Mouse (Mus musculus) right cerebral cortex, postnatal 4 days (tissue): ENCODE measurements at regions not wholly inside any gene's neighbourhood (a gene's known extent, or its start where the extent isn't known, plus 50 kb on each side); places are given as distances from the start of the nearest gene placed in this dataset.

Experiments used
- DNase-seq: peaks from one replicate; pipeline ENCODE4 v3.0.0-alpha.2; 2022

DNA sequence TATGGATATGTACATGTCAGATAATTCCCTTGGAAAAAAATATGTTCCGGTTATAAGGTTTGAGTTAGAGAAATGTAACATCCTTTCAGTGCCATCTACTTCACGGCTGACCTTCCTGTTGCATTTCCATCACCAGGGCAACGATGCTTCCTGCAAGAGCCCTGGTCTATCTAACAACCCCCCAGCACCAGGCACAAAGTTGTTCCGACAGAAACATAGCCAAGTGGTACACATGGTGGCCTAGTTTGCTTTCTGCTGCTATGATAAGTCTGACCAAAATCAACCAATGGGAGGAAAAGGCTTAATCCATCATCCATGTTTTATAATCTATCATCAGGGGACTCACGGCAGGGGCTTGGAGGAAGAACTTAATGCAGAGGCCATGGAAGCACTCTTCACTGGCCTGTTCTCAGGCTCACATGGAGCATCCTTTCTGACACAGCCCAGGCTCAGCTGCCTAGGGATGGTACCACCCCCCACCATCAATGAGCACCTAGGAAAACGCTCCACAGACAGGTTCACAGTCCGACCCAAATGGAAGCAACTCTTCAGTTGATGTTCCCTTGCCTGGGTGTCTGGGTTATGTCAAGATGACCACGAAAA is 372.2 kb downstream of the Cbln4 start:
- DNase-seq: no peak

DNA sequence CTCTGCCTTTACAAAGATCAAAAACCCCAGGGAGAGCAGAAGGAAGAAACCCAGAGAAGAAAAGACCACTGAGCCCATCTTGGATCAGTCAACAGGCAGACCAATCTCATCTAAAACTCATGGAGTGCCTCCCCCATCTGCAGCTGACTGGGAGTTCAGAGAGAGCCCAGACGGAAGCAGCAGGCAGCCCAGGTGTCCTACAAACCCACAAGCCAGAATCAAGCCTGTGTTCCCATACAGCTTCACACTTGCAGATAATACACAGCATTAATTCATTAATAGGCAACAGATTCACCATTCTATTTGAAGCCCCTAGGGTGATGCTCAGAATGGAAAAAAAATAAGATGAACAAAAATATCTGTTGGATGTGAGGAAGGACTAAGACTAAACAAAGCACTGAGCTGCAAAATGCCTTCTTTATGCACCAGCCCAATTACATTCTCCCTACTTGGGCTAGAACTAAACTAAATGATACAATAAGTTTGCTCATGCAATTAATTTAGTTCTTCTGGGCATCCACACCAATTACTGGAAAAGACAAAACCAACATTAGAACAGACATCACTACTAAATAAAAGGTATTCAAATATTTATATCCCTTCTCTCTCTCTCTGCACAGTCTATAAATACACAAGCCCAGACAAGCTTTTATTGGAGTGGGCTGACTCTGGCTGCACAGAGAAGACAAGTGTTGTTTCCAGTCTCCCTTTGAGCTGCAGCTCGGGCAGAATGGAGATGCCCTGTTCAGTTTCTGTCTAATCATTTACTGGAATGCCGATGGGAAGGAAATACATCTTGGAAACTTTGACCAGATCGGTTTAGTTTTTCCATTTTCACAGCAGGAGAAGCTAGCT is 374.2 kb downstream of the Cbln4 start:
- no peak for DNase-seq

DNA sequence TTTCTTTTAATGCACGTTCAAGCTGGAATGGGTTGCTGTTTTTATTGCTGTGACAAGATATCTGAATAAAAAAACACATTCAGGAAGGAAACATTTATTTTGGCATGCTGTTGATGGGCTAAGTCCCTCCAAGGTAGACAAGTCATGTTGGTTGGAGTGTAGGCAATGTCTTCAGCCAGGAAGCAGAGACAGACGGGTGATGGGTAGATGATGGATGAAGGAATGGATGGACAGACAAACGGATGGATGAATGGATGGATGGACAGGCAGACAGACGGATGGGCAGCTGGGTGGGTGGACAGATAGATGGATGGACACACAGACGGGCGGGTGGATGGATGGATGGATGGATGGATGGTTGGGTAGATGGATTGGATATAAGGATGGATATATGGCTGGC is 380.7 kb downstream of the Cbln4 start:
- DNase-seq: no peak

DNA sequence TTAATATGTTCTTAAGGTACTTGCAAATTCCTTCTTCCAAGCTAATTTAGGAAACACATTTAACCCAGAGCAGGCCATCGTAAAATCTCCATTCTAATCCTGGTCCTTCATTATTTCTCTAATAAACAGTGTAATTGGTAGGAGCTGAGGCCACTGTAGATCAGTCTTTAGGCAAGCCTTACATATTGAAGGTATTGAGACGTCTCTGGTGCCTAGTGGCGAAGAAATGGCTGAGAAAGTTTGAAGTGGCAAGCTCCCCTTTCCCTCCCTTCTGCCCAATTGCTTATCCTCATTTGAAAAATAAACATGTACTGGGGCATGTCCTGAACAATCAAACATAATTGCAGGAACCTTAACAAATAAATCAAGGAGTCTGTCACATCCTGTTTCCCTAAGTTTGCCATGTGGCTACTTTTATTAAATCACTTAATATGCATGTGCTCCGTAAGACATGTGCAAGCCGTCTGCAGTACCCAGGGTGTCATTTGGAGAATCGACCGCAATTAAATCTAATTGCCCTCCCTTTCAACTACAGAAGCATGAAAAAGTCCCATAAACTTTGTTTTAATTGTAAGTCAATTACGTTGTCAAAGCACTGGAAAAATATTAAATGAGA is 381.3 kb downstream of the Cbln4 start:
- no peak for DNase-seq

DNA sequence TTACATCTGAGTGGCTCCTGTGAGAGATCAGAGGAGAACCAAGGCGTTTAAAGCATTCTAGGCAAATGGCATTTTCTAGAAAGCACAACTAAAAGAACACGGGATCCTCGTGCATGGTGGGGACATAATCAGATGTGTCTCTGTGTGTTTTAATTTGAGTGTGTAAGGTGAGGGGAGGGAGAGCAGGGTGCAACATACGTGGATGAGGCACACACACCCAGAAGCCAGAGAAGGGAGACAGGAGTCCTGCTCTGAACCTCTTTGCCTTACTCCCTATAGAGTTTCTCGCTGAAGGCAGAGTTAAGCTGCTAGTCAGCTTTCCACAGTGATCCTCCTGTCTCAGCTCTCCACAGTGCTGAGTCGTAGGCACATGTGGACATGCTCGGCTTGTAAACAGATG is 386.1 kb downstream of the Cbln4 start:
- no peak for DNase-seq

DNA sequence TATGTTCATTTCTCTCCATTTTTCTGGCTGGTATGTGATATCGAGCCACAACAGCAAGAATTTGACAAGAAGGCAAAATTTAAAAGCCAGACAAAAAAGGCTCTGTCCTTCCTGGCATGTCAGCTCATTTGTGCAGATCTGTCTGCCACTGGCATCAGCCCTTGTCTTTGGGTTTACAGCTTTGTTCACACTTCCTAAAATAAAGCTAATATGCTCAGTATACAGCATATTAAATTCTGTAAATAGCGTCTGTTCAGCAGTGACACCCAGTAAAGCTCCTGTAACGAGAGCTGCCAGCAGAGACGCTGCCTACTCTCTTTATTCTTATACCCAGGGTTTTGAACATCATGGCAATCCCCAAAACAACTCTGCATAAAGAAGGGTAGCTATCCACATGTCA is 401.5 kb downstream of the Cbln4 start:
- no peak for DNase-seq

DNA sequence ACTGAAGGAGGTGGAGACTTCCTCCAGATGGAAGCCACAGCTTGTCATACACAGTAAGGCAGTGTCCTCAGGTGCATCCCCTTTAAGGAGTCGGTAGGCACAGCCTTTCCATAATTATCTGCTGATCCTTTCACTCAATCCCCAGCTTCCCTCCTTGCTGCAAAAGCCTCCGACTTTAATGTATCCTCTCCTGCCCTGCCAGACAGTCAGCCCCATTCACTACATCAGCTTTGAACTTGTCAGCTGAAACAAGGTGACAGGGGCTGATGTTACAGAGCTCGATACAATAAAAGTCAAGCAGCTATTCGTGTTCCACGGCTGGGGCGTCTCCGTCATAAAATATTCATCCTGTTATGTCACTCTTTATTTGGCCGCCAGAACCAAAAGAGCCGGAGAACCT is 402.8 kb downstream of the Cbln4 start:
- no peak for DNase-seq

DNA sequence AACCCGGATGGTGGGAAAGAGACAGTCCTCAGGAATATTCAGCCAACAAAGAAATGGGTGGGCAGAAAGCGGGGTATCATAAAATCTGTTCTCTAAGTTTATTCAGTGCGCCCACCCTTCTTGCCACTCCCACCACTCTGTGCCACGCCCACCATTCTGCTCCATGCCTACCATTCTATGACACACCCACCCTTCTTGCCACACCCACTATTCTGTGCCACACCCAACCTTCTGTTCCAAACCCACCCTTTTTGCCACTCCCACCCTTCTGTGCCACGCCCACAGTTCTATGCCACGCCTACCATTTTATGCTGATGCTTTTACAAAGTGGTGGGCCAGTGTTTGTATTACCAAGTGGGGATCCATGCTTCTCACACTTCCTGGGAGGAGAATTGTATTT is 404.3 kb downstream of the Cbln4 start:
- DNase-seq: no peak

DNA sequence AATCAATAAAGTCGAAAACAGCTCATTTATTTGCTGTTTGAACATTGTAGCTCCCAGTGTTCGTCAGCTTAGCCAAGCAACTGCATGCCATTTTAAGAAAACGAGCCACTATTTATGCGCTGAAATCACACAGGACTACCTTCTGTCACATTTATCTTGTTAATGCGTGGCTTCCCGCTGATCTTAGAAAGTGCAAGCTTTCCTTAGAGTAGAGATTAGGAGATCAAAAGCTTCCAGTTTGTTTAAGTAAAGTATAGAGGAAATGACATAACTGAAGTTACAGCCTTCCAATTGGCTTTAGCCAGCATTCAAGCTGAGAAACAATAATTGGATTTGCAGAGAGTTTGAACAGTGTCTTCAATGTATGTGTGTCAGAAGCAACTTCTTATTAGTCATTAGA is 406.4 kb downstream of the Cbln4 start:
- no peak for DNase-seq

DNA sequence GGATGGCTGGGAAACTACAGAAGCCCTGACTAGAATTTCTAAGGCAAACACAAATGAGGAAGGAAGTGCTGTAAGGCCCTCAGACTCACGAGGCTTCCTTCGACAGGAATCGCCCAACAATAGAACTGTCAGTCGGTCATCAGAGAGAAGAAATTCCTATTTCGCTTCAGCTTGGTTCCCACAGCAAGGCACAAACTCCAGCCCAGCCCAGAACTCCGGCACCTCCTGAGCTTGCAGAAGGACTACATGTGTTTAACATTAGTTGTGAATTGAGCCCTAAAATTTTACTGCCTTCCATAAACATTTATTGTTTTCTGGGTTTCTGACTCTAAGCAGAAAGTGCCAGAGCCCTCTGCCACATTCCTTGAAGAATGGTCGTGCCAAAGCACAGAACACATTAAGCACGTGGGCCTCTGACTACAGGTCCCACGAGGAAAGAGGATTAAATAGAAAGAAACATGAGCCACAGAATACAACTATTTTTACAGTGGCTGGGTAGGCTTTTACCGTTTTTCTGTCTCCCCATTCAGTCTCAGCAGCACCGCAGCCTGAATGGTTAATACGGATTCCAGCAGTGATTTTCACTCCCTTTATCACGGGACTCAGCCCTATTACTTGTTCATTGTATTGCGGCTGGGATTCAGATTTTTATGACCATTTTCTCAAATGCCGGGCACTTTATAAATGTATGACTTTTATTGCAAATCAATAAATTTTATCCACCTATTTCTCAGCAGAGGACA is 409.7 kb downstream of the Cbln4 start:
- no peak for DNase-seq

DNA sequence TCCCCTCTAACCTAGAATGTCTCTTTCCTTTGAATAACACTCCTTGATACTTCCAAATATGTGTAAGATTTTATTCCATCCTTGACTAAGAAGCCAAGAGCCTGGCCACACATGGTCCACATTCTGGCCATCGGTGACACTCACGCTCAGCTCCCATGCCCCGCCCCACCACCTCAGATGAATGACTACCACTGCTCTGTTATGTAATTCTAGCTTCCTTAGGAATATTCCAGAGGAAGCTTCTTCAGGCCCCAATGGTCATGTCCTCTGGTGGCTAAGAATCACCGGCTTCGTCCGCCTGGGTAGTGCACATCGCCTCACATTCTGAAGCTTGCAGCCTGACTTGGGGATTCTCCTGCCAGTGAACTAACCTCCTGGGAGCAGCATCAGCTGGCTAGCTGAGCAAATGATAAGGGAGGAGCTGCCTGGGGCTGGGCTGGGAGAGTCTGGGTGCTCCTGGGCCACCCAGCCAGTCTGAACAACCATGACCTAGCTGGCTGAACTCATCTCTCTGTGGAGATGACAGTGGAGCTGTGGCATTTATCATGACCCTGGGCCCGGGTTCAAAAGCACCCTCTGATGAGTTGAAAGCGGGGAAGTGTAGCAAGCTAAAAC is 413.1 kb downstream of the Cbln4 start:
- DNase-seq: no peak

DNA sequence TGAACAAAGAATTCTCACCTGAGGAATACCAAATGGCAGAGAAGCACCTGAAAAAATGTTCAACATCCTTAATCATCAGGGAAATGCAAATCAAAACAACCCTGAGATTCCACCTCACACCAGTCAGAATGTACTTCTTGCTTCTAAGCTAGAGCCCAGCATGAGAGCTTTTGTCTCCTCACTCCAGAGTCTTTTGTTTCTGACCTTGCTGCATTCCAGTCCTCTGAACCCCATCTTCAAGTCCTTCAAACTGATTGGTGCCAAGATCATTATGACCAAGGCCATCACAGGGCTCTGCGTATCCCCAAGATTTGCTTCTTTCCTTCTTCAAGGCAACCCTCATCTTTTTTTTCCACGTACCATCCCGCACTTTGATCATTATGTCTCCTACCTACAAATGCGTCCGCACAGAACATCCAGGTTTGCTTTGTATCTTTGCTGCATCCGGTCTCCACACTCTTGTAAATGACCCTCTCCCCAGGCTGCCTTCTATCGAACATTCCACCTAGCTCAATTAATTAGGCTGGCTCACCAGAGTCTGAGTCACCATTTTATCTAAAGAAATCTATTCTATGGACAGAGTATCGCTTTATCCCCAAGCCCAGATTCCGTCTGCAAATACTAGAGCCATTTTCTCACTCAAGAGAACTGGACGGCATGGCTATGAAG is 414.9 kb downstream of the Cbln4 start:
- DNase-seq: no peak

DNA sequence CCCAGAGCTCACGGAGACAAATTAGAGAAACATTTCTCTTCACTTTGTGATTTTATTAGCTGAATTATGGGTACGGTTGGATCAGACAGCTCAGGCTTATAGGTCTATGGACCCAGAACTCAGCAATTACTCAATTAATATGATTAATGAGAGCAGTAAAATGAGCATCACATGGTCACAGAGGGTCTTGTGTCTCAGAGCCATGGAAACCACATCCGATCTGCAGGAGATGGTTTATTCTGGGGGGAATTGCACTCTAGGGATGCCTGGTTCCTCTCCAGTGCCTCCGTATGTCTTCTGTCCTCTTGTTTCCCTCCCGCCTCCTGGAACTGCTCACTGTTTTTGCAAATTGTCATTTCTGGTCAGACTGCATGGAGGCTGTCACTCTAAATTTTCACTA is 422.6 kb downstream of the Cbln4 start:
- no peak for DNase-seq

DNA sequence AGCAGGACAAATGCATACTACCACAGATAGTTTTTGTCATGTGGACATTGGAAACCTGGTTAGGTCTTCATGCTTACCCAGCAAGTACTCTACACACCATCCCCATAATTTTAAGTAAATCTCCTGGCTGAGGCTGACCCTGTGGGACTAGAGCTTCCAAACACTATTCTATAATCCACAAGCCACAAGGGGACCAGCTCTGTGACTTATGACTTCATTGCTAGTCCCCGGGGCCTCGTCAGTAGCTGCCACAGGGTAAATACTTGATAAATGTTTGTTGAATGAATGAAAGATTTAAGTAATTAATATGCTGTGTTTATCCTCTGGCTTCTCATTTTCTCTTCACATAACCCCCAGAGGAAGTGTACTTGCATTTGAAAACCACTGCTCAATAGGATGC is 423.0 kb downstream of the Cbln4 start:
- no peak for DNase-seq

DNA sequence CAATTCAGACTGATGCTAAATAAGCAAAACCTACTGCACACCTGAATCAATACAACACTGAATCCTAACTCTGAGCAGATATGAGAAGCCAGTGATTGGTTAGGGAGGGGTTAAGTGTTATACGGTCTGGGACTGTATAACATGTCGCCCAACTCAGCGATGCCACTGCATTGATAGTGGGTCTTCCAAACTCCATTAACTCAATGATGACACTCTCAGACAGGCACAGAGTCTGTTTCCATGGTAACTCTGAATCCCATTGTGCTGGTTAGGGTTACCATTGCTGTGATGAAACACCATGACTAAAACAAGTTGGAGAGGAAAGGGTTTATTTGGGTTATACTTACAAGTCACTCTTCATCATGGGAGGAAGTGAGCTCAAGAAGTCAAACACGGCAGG is 424.5 kb downstream of the Cbln4 start:
- no peak for DNase-seq

DNA sequence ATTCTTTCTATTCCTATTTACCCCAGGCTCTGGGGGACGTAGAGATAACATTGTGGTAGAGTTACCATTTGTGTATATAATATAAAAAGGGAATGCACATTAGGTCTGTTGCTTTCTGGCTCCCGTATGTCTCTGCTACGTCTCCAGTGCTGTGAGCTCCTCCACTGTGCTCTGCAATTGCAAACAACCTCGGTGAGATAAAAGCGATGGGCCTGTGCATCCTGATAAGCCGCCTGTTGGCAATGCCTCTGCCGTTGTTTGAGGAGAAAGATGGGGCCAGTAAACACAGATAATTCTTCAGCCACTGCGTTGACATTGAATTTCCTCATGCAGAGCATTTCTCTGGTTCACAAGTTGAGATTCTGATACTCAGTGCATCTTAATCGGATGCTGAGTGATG is 424.9 kb downstream of the Cbln4 start:
- DNase-seq: no peak

DNA sequence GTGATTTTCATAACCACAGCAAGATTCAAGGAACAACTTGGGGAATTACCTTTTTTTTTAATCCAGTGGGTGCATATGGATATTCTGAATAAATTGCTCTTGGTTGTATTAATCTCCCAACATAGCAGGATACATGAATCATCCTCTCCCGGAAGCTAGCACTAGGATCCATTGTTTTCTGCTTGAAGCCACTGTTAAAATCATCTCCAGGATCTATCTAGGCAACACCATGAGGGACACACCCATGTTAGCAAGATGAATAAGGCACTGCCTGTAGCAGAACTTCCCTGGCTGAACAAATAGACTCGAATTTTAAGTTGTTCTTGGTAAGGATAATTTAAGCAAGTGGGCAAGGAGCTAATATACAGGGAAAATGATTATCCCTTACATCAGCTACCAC is 427.8 kb downstream of the Cbln4 start:
- DNase-seq: no peak

DNA sequence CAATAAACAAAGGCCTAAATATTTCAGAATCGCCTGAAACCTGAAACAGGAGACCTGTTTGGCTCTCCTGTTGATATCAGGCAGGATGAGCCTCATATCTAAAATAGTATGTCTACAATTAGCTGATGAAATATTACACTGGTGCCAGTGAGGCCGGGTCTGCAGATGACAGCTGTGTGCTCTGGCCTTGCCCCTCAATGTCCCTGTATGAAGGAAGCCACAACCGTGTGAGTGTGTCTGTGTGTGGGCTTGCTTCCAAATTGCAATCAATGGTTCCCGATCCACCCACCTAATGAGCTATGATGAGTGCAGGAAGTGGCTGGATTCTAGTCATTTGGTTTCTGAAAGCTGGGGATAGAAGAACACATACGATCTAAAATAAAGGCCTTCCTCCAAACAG is 438.2 kb downstream of the Cbln4 start:
- no peak for DNase-seq

DNA sequence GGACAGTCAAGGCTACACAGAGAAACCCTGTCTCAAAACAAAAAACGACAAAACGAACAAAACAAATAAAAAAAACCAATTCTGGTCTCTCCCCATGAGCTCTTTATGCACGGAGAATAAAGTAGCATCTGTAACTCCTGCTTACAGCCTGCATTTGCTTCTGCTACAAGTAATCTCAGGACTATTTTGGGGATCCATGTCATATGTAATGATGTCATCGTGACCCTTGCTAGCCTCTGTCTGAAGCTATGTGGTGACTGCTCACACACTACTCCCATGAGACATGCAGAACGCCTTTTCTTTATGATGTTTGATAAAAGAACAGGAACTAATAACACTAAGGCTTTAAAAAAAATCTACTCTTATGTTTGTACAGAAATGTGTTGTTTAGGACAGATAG is 448.0 kb downstream of the Cbln4 start:
- no peak for DNase-seq

DNA sequence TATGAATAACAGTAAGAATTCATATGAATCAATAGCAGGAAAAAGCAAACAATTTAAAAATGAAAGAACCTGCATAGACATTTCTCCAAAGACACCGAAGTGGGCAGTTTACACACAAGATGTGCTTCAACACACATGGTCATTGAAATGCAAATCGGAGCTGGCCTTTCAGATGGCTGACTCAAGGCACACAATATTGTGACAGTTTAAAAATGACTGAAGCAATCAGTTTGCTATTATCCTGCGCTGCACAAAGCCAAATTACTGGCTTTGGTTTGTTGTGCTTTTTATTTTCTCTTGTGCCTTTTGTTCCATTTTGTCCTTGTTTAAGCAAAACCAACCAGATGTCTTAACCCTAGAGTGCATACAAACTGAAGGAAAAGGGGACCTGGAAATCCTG is 449.4 kb downstream of the Cbln4 start:
- no peak for DNase-seq

DNA sequence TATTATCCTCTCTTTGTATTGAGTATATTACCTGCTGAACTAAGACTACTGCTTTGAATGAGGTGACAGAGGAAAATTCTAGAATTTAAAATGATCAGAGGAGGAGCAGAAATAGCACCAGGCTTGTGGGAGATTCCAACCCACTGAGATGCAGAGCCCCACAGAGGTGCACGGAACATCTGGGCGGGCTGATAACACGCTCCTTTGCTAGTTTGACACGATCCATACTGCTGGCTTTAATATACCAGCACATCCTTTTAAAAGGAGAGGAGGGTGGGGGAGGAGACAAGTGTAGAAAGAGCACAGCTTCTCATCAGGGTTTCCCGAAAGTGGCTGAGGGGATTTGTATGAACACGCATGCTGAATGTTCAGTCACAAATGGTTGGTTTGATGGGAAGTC is 451.0 kb downstream of the Cbln4 start:
- DNase-seq: no peak

DNA sequence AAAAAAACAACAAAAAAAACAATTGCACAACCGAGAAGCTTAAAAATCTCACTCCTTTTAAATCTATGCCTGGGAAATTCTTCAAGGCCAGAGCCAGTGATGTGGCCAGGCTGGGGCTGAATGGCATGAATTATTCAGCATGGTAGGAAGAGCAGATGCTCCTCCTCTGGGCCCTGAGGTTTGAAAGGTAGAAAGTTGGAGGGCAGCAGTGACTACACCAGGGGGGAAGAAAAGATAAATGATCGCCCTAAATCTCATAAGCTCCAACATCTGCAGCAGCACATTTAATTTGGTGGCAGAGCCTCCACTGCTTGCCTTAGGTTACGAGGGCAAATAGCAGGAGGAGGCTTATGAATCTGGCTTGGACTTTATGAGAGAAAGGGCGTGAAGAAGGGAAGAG is 455.1 kb downstream of the Cbln4 start:
- DNase-seq: no peak

DNA sequence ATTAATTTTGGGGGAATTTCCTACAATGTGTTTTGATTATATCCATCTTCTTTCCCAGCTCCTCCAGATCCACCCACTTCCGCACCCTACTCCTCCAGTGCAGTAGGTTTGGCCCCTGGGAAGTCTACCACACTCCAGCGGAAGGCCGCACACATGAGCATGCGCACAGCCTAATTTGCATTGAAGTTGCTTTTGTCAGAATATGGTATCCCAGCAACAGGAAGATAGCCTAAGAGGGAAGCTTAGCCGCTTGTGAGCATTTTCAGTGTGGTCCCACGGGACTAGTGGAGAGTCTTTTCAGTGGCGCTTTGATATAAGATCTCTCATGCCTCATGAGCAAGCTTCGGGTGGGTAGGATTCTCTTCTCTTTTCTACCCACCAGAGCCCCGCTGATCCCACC is 455.6 kb downstream of the Cbln4 start:
- peak; percentile 34 for DNase-seq
